ENCODE assay signal across 10 mouse cellular contexts in genomic region chr7:83036397-83036796, GRCm38 (mm10).
DNase-seq lines count a peak whose midpoint lies in the region; ATAC-seq lines count a peak whose summit lies in the region.
"Had no signal": no experiment of that assay in that cellular context is flagged by ENCODE, and none has a peak within 500 bp of the region (broad histone marks: within the 10 kb centered on the region; RNA-seq: fewer than 3 reads in every experiment).

No protein-coding gene starts in this region.

- no peak overlapping the region for H3K4me2 ChIP-seq in forebrain, embryonic 11.5 days (ENCODE audit: low read depth, low read length, severe bottlenecking)
- no peak overlapping the region for H3K4me2 ChIP-seq in forebrain, embryonic 13.5 days
- no peak overlapping the region for H3K4me2 ChIP-seq in neural tube, embryonic 15.5 days

- H3K4me3 ChIP-seq in forebrain, embryonic 11.5 days (ENCODE audit: low read depth, low read length): no peak overlapping the region
- H3K4me3 ChIP-seq in forebrain, embryonic 13.5 days: no peak overlapping the region
- no peak overlapping the region for H3K4me3 ChIP-seq in neural tube, embryonic 15.5 days (replicated peaks)
- H3K4me3 ChIP-seq: left cerebral cortex, adult 2 months had no signal

- WGBS in forebrain, embryonic 11.5 days: 41% methylated on average over 2 of the region's 2 CpGs
- WGBS in forebrain, embryonic 13.5 days: 23% methylated on average over 2 of the region's 2 CpGs
- 58% methylated on average over 2 of the region's 2 CpGs for WGBS in neural tube, embryonic 15.5 days

- H3K9me3 ChIP-seq in forebrain, embryonic 11.5 days (ENCODE audit: control insufficient read depth, low read length): no peaks in the 10 kb centered on the region
- no peaks in the 10 kb centered on the region for H3K9me3 ChIP-seq in forebrain, embryonic 13.5 days (replicated peaks)
- no peaks in the 10 kb centered on the region for H3K9me3 ChIP-seq in neural tube, embryonic 15.5 days (replicated peaks)

- H3K4me1 ChIP-seq in forebrain, embryonic 11.5 days (replicated peaks; ENCODE audit: control insufficient read depth, insufficient read depth, low read length): peaks cover 2% of the 10 kb centered on the region; the same call in 1 of the 2 replicates
- peaks cover 8% of the 10 kb centered on the region for H3K4me1 ChIP-seq in forebrain, embryonic 13.5 days
- no peaks in the 10 kb centered on the region for H3K4me1 ChIP-seq in neural tube, embryonic 15.5 days

- no peak for DNase-seq in forebrain, embryonic 11.5 days (ENCODE audit: low spot score)
- DNase-seq in 3T3-L1 (ENCODE audit: low read depth, low spot score): peak; percentile 37
- peak; percentile 46 for DNase-seq in forelimb bud, embryonic 11.5 days (ENCODE audit: low read depth, low spot score)
- DNase-seq in heart, postnatal 4 days: peak; percentile 64
- no peak for DNase-seq in spleen, adult 12 weeks (ENCODE audit: low spot score)
- no peak for DNase-seq in frontal cortex, postnatal 10 days (ENCODE audit: low spot score in 2 of 2)
- DNase-seq: kidney, adult 2 months had no signal

- H3K9ac ChIP-seq in forebrain, embryonic 11.5 days (ENCODE audit: low read length): no peak overlapping the region
- no peak overlapping the region for H3K9ac ChIP-seq in forebrain, embryonic 13.5 days
- no peak overlapping the region for H3K9ac ChIP-seq in neural tube, embryonic 15.5 days (replicated peaks)

- 0 out of 2 replicates have a peak overlapping the region, but pooled peaks have one; percentile 25 for H3K27ac ChIP-seq in forebrain, embryonic 11.5 days (ENCODE audit: low read depth, low read length)
- no peak overlapping the region for H3K27ac ChIP-seq in forebrain, embryonic 13.5 days
- H3K27ac ChIP-seq in neural tube, embryonic 15.5 days (replicated peaks): no peak overlapping the region
- H3K27ac ChIP-seq: left cerebral cortex, adult 2 months had no signal

- 0 out of 2 replicates have a peak, but pooled peaks have one; percentile 14 for ATAC-seq in forebrain, embryonic 11.5 days (replicated peaks; ENCODE audit: low FRiP score)
- no peak for ATAC-seq in forebrain, embryonic 13.5 days
- ATAC-seq in neural tube, embryonic 15.5 days (ENCODE audit: low FRiP score): no peak

- no peaks in the 10 kb centered on the region for H3K27me3 ChIP-seq in forebrain, embryonic 11.5 days (ENCODE audit: control insufficient read depth, insufficient read depth, low read length)
- H3K27me3 ChIP-seq in forebrain, embryonic 13.5 days: no peaks in the 10 kb centered on the region
- no peaks in the 10 kb centered on the region for H3K27me3 ChIP-seq in neural tube, embryonic 15.5 days (replicated peaks)

- no peaks in the 10 kb centered on the region for H3K36me3 ChIP-seq in forebrain, embryonic 11.5 days (ENCODE audit: control insufficient read depth, insufficient read depth, low read length)
- no peaks in the 10 kb centered on the region for H3K36me3 ChIP-seq in forebrain, embryonic 13.5 days (ENCODE audit: poor library complexity, severe bottlenecking)
- no peaks in the 10 kb centered on the region for H3K36me3 ChIP-seq in neural tube, embryonic 15.5 days

Comparison
In these comparisons a context has a peak if more than half of its experiments do, and no peak if none do; other contexts are left out.
1. DNase-seq: peak in 3T3-L1 (single experiment), forelimb bud, embryonic 11.5 days (single experiment) and heart, postnatal 4 days (single experiment); none in forebrain, embryonic 11.5 days (single experiment), spleen, adult 12 weeks (single experiment) and frontal cortex, postnatal 10 days (0 of 2).